Mouse (Mus musculus) layer of hippocampus, postnatal 10 days (tissue): ENCODE measurements around the gene Nfia. TPM values are rescaled to one million over a fixed set of nuclear protein-coding genes. Genes with fewer than 3 reads are reported as not detected.

Experiments
- DNase-seq, 2 experiments: peaks; one replicate each; pipeline ENCODE4 v3.0.0; 2021; ENCODE audit warnings: low spot score in 2 of 2
- total RNA-seq, 2 experiments: library from RNA; stranded (reverse); gene quantifications; 2 replicates each; pipeline ENCODE4 v1.2.3; 2021

Gene Nfia
- total RNA-seq, 2 experiments from 2014 or later = 118 to 135 TPM

GRCm38 (mm10) chr4:97862379-97862778 lies 89.8 kb downstream of the Nfia start:
- DNase-seq = no peak

GRCm38 (mm10) chr4:97864276-97864675 lies 91.7 kb downstream of the Nfia start:
- DNase-seq = no peak

- DNase-seq = no peak
Observed at GRCm38 (mm10) chr4:97865410-97865953, 92.9 kb downstream of the Nfia start.

- DNase-seq = no peak
Observed at GRCm38 (mm10) chr4:97866463-97866862, 93.9 kb downstream of the Nfia start.

GRCm38 (mm10) chr4:97868307-97868937 lies 95.9 kb downstream of the Nfia start:
- DNase-seq = peak; percentile 39 to 41

GRCm38 (mm10) chr4:97868938-97869440 lies 96.5 kb downstream of the Nfia start:
- peak; percentile 97 to 99 for DNase-seq

GRCm38 (mm10) chr4:97869451-97869850 lies 96.9 kb downstream of the Nfia start:
- DNase-seq = no peak

- no peak for DNase-seq
Observed at GRCm38 (mm10) chr4:97871770-97872439, 99.4 kb downstream of the Nfia start.

- no peak for DNase-seq
Observed at GRCm38 (mm10) chr4:97874916-97875315, 102.4 kb downstream of the Nfia start.

GRCm38 (mm10) chr4:97875901-97876300 lies 103.4 kb downstream of the Nfia start:
- no peak for DNase-seq

- no peak for DNase-seq
Observed at GRCm38 (mm10) chr4:97879696-97880095, 107.2 kb downstream of the Nfia start.

- peak; percentile 63 to 69 for DNase-seq
Observed at GRCm38 (mm10) chr4:97880120-97881055, 107.9 kb downstream of the Nfia start.

GRCm38 (mm10) chr4:97885574-97885973 lies 113.0 kb downstream of the Nfia start:
- no peak for DNase-seq

GRCm38 (mm10) chr4:97886220-97886619 lies 113.7 kb downstream of the Nfia start:
- DNase-seq = no peak

- DNase-seq = no peak
Observed at GRCm38 (mm10) chr4:97887228-97887627, 114.7 kb downstream of the Nfia start.

- DNase-seq = no peak
Observed at GRCm38 (mm10) chr4:97891063-97891462, 118.5 kb downstream of the Nfia start.

- no peak for DNase-seq
Observed at GRCm38 (mm10) chr4:97891611-97892010, 119.1 kb downstream of the Nfia start.

- no peak for DNase-seq
Observed at GRCm38 (mm10) chr4:97893915-97894884, 121.7 kb downstream of the Nfia start.

GRCm38 (mm10) chr4:97895940-97896339 lies 123.4 kb downstream of the Nfia start:
- no peak for DNase-seq
